Mouse (Mus musculus) CH12.LX (cell line): ENCODE measurements around the gene Taok1. TPM values are rescaled to one million over a fixed set of nuclear protein-coding genes. Genes with fewer than 3 reads are reported as not detected.

Experiments used
- DNase-seq: peaks from one replicate; pipeline ENCODE4 v3.0.0-alpha.2; 2013; ENCODE audit errors: extremely low read depth
- H3K27ac ChIP-seq: 2 replicates; pipeline ENCODE4 v1.5.1; 2012; ENCODE audit warnings: low read depth, mild to moderate bottlenecking, control low read depth, moderate library complexity; ENCODE audit not compliant: insufficient read depth
- H3K27me3 ChIP-seq: replicated peaks from 2 replicates; pipeline ENCODE3; 2012; ENCODE audit warnings: inconsistent platforms
- H3K36me3 ChIP-seq, 2 experiments: replicated peaks in 1 of 2; 2 replicates each; pipeline versions ENCODE3 to v1.6.1; 2012; ENCODE audit warnings: inconsistent platforms in 1 of 2, low read length in 1 of 2, mild to moderate bottlenecking in 1 of 2, mixed read lengths in 1 of 2, moderate library complexity in 1 of 2; ENCODE audit not compliant: control insufficient read depth in 1 of 2, insufficient read depth in 1 of 2
- H3K4me1 ChIP-seq, 2 experiments: 2 replicates each; pipeline ENCODE4 v1.6.1; 2012; ENCODE audit warnings: inconsistent platforms in 1 of 2, moderate library complexity in 1 of 2; ENCODE audit not compliant: insufficient read depth in 2 of 2, control insufficient read depth in 1 of 2
- H3K4me2 ChIP-seq: 2 replicates; pipeline ENCODE4 v1.6.1; 2012; ENCODE audit warnings: low read depth, mild to moderate bottlenecking, control low read depth; ENCODE audit not compliant: poor library complexity, insufficient read depth, severe bottlenecking
- H3K4me3 ChIP-seq, 3 experiments: fragments of 150-350 bp in 1 of 3; sonication (generic) in 1 of 3; replicated peaks in 1 of 3; 2 replicates each; pipeline versions ENCODE3 to v1.5.1; 2011 to 2012; ENCODE audit warnings: low read depth in 2 of 3, low read length in 2 of 3, mild to moderate bottlenecking in 2 of 3, moderate library complexity in 2 of 3, control low read depth in 1 of 3, improper control_type of control experiment in 1 of 3, inconsistent platforms in 1 of 3, mixed read lengths in 1 of 3; ENCODE audit not compliant: poor library complexity in 1 of 3
- H3K79me2 ChIP-seq: replicated peaks from 2 replicates; pipeline ENCODE4 v1.6.1; 2012; ENCODE audit warnings: mild to moderate bottlenecking, moderate library complexity; ENCODE audit not compliant: control insufficient read depth, poor library complexity, insufficient read depth, severe bottlenecking; ENCODE audit errors: extremely low read depth
- H3K9ac ChIP-seq: 2 replicates; pipeline ENCODE4 v1.6.1; 2012; ENCODE audit warnings: low read depth, mild to moderate bottlenecking, control low read depth, moderate library complexity; ENCODE audit not compliant: insufficient read depth
- H3K9me3 ChIP-seq: replicated peaks from 2 replicates; pipeline ENCODE3; 2012; ENCODE audit warnings: low read length, inconsistent platforms, mixed read lengths
- BHLHE40 ChIP-seq: IDR thresholded peaks from 2 replicates; pipeline ENCODE4 v1.6.1; 2011; ENCODE audit warnings: mild to moderate bottlenecking, low read depth, low read length, improper control_type of control experiment
- CHD1 ChIP-seq: IDR thresholded peaks from 2 replicates; pipeline ENCODE4 v1.6.1; 2012; ENCODE audit warnings: low read depth, low read length, improper control_type of control experiment, inconsistent platforms
- CHD2 ChIP-seq: IDR thresholded peaks from 2 replicates; pipeline ENCODE4 v1.6.1; 2011; ENCODE audit warnings: low read length, improper control_type of control experiment
- CTCF ChIP-seq, 2 experiments: IDR thresholded peaks in 1 of 2; conservative IDR thresholded peaks in 1 of 2; 2 replicates each; pipeline ENCODE4 v1.5.1; 2011 to 2012; ENCODE audit warnings: low read depth in 2 of 2, low read length in 2 of 2, improper control_type of control experiment in 1 of 2, inconsistent platforms in 1 of 2, mild to moderate bottlenecking in 1 of 2, moderate library complexity in 1 of 2
- E2F4 ChIP-seq: IDR thresholded peaks from 2 replicates; pipeline ENCODE4 v1.6.1; 2011; ENCODE audit warnings: low read depth, low read length, improper control_type of control experiment; ENCODE audit not compliant: insufficient replicate concordance
- ELF1 ChIP-seq: IDR thresholded peaks from 2 replicates; pipeline ENCODE4 v1.6.1; 2014; ENCODE audit warnings: low read depth, mild to moderate bottlenecking, inconsistent platforms, low read length, improper control_type of control experiment
- EP300 ChIP-seq: IDR thresholded peaks from 2 replicates; pipeline ENCODE4 v1.6.1; 2011; ENCODE audit warnings: low read length, improper control_type of control experiment
- ETS1 ChIP-seq: conservative IDR thresholded peaks from 2 replicates; pipeline ENCODE4 v1.6.1; 2012; ENCODE audit warnings: low read depth, mild to moderate bottlenecking, inconsistent platforms, low read length, improper control_type of control experiment, moderate library complexity
- GABPA ChIP-seq: IDR thresholded peaks from 2 replicates; pipeline ENCODE4 v1.6.1; 2012; ENCODE audit warnings: low read depth, low read length, improper control_type of control experiment, inconsistent platforms; ENCODE audit not compliant: insufficient replicate concordance
- HCFC1 ChIP-seq: IDR thresholded peaks from 2 replicates; pipeline ENCODE4 v1.6.1; 2012; ENCODE audit warnings: low read depth, mild to moderate bottlenecking, inconsistent platforms, low read length, improper control_type of control experiment
- IRF4 ChIP-seq: IDR thresholded peaks from 2 replicates; pipeline ENCODE4 v1.6.1; 2014; ENCODE audit warnings: low read depth, mild to moderate bottlenecking, inconsistent platforms, low read length, improper control_type of control experiment
- JUN ChIP-seq: IDR thresholded peaks from 2 replicates; pipeline ENCODE4 v1.6.1; 2011; ENCODE audit warnings: low read depth, mild to moderate bottlenecking, low read length, improper control_type of control experiment, moderate library complexity; ENCODE audit not compliant: insufficient read depth
- JUND ChIP-seq: conservative IDR thresholded peaks from 2 replicates; pipeline ENCODE4 v1.6.1; 2011; ENCODE audit warnings: low read depth, low read length, improper control_type of control experiment
- KAT2A ChIP-seq: IDR thresholded peaks from 2 replicates; pipeline ENCODE4 v1.6.1; 2012; ENCODE audit warnings: low read length, improper control_type of control experiment, inconsistent platforms; ENCODE audit not compliant: insufficient replicate concordance
- MAFK ChIP-seq: IDR thresholded peaks from 2 replicates; pipeline ENCODE4 v1.6.1; 2011; ENCODE audit warnings: low read length, improper control_type of control experiment; ENCODE audit not compliant: insufficient replicate concordance
- MAX ChIP-seq: IDR thresholded peaks from 2 replicates; pipeline ENCODE4 v1.6.1; 2011; ENCODE audit warnings: low read length, improper control_type of control experiment
- MAZ ChIP-seq: IDR thresholded peaks from 2 replicates; pipeline ENCODE4 v1.6.1; 2012; ENCODE audit warnings: low read depth, mild to moderate bottlenecking, inconsistent platforms, low read length, improper control_type of control experiment, moderate library complexity
- MEF2A ChIP-seq: IDR thresholded peaks from 2 replicates; pipeline ENCODE4 v1.6.1; 2014; ENCODE audit warnings: low read depth, mild to moderate bottlenecking, inconsistent platforms, low read length, improper control_type of control experiment, borderline replicate concordance
- MXI1 ChIP-seq: IDR thresholded peaks from 2 replicates; pipeline ENCODE4 v1.6.1; 2011; ENCODE audit warnings: mild to moderate bottlenecking, low read depth, low read length, improper control_type of control experiment
- MYC ChIP-seq: IDR thresholded peaks from 2 replicates; pipeline ENCODE4 v1.6.1; 2011; ENCODE audit warnings: low read depth, mild to moderate bottlenecking, improper control_type of control experiment, low read length
- NELFE ChIP-seq: IDR thresholded peaks from 2 replicates; pipeline ENCODE4 v1.6.1; 2011; ENCODE audit warnings: low read depth, low read length, improper control_type of control experiment
- NRF1 ChIP-seq: IDR thresholded peaks from 2 replicates; pipeline ENCODE4 v1.6.1; 2014; ENCODE audit warnings: low read depth, mild to moderate bottlenecking, inconsistent platforms, low read length, improper control_type of control experiment, moderate library complexity
- PAX5 ChIP-seq: IDR thresholded peaks from 2 replicates; pipeline ENCODE4 v1.6.1; 2012; ENCODE audit warnings: low read length, inconsistent platforms, mixed read lengths
- POLR2A ChIP-seq: IDR thresholded peaks from 2 replicates; pipeline ENCODE4 v1.6.1; 2011; ENCODE audit warnings: low read depth, mild to moderate bottlenecking, improper control_type of control experiment, low read length
- POLR2AphosphoS2 ChIP-seq: IDR thresholded peaks from 2 replicates; pipeline ENCODE4 v1.6.1; 2011; ENCODE audit warnings: low read depth, low read length, improper control_type of control experiment
- RAD21 ChIP-seq: IDR thresholded peaks from 2 replicates; pipeline ENCODE4 v1.6.1; 2011; ENCODE audit warnings: low read depth, mild to moderate bottlenecking, low read length, improper control_type of control experiment, moderate library complexity
- RCOR1 ChIP-seq: conservative IDR thresholded peaks from 2 replicates; pipeline ENCODE4 v1.6.1; 2012; ENCODE audit warnings: low read depth, mild to moderate bottlenecking, inconsistent platforms, low read length, improper control_type of control experiment
- SIN3A ChIP-seq: IDR thresholded peaks from 2 replicates; pipeline ENCODE4 v1.6.1; 2012; ENCODE audit warnings: low read length, improper control_type of control experiment, inconsistent platforms
- SMC3 ChIP-seq: IDR thresholded peaks from 2 replicates; pipeline ENCODE4 v1.6.1; 2011; ENCODE audit warnings: low read depth, low read length, improper control_type of control experiment
- TBP ChIP-seq: conservative IDR thresholded peaks from 2 replicates; pipeline ENCODE4 v1.6.1; 2011; ENCODE audit warnings: low read depth, low read length, improper control_type of control experiment
- TCF12 ChIP-seq: IDR thresholded peaks from 2 replicates; pipeline ENCODE4 v1.6.1; 2014; ENCODE audit warnings: low read depth, mild to moderate bottlenecking, inconsistent platforms, low read length, improper control_type of control experiment
- UBTF ChIP-seq: IDR thresholded peaks from 2 replicates; pipeline ENCODE4 v1.6.1; 2012; ENCODE audit warnings: low read depth, mild to moderate bottlenecking, inconsistent platforms, low read length, improper control_type of control experiment, moderate library complexity
- USF1 ChIP-seq: IDR thresholded peaks from 2 replicates; pipeline ENCODE4 v1.6.1; 2014; ENCODE audit warnings: low read depth, mild to moderate bottlenecking, inconsistent platforms, low read length, improper control_type of control experiment
- USF2 ChIP-seq: conservative IDR thresholded peaks from 2 replicates; pipeline ENCODE4 v1.6.1; 2011; ENCODE audit warnings: low read depth, low read length, improper control_type of control experiment
- ZC3H11A ChIP-seq: IDR thresholded peaks from 2 replicates; pipeline ENCODE4 v1.6.1; 2012; ENCODE audit warnings: low read depth, mild to moderate bottlenecking, inconsistent platforms, low read length, improper control_type of control experiment
- ZKSCAN1 ChIP-seq: IDR thresholded peaks from 2 replicates; pipeline ENCODE4 v1.6.1; 2012; ENCODE audit warnings: low read depth, inconsistent platforms, low read length, improper control_type of control experiment, borderline replicate concordance
- ZMIZ1 ChIP-seq: IDR thresholded peaks from 2 replicates; pipeline ENCODE4 v1.6.1; 2012; ENCODE audit warnings: low read depth, mild to moderate bottlenecking, inconsistent platforms, low read length, improper control_type of control experiment
- ZNF384 ChIP-seq: IDR thresholded peaks from 2 replicates; pipeline ENCODE4 v1.6.1; 2012; ENCODE audit warnings: low read depth, low read length, improper control_type of control experiment, inconsistent platforms
- dilution Hi-C: fragments of 300-500 bp; cut with MboI; formaldehyde crosslinking; loops from 2 replicates; pipeline ENCODE4 v1.14.3; 2020; ENCODE audit warnings: low sequenced_read_pairs; ENCODE audit not compliant: extremely low pct_unique_long_range_greater_than_20kb, extremely low pct_ligation_motif_present
- in situ Hi-C: fragments of 300-500 bp; cut with MboI; formaldehyde crosslinking; loops from 3 replicates; pipeline ENCODE4 v1.14.3; 2019; ENCODE audit warnings: low sequenced_read_pairs, low pct_ligation_motif_present, low pct_unique_long_range_greater_than_20kb, mixed read lengths
- polyA plus RNA-seq: library from polyadenylated mRNA; unstranded; fragments of >175 nt; gene quantifications from 2 replicates; pipeline ENCODE4 v1.2.1, GENCODE M21; 2012; ENCODE audit warnings: low read depth; ENCODE audit not compliant: insufficient read length
- total RNA-seq, 2 experiments: library from RNA; depleted of rRNA; stranded (reverse); fragments of 300-350 nt in 1 of 2; fragments of >200 nt in 1 of 2; gene quantifications; 2 replicates each; pipeline ENCODE4 v1.2.3; 2012 to 2014

The Taok1 gene
- total and polyA plus RNA-seq, 3 experiments, result 8.9 to 13.7 (median 11.6) TPM

DNA sequence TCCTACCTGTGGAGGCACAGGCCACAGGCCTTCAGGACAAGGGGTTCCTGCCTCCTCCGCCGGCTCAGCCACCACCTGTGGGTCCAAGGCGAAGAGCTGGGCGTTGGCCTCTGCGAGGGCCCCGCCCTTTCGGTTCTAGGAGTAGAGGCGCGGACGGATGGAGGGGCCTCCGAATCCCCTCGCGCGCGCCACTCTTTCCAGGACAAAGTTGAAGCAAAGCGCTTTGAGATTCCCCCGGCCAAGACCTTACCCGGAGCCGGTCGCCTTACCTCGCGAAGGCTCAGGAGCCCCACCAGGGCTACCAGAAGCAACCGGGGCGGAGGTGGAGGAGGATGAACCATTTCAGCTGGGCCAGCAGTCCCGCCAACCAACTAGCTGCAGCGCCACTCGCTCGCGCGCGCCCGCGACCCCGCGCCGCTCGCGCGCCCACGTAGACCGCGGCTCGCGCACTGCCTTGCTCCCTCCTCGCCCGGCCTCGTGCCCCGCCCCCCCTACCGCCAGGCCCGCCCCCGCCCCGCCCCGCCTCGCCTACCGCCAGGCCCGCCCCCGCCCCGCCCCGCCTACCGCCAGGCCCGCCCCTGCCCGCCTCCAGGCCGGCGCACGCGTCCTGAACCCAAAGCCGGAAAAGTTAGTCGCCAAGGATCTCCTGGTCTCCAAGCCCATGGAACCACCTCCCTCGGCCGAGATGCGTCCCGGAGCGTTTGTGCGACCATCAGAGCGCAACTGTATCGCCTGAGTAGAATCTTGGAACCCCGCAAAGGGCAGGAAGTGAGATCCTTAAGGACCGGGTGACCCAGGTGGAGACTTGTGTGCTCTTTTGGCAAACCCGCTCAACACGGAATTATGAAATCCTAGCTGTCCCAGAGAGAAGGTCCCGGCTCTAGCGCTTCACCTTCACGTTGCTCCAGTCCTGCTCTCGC is 94.5 kb downstream of the Taok1 start:
- Histone ChIP-seq H3K4me3 (peak overlapping the region; percentile 64 to 72 (median 67)), H3K9ac (peak overlapping the region; percentile 69), H3K27me3 (no peaks in the 10 kb centered on the region), H3K79me2 (no peaks in the 10 kb centered on the region), H3K36me3 (peaks cover 0 to 38% of the 10 kb centered on the region in 2 experiments), H3K27ac (peak overlapping the region; percentile 1; the same call in 1 of the 2 replicates), H3K4me1 (peaks cover 14 to 47% of the 10 kb centered on the region in 2 experiments), H3K4me2 (peak overlapping the region; percentile 71), H3K9me3 (peaks cover 12% of the 10 kb centered on the region)
- dilution Hi-C loops, result no loop called here
- DNase-seq, result peak; percentile 84
- no peak for TF ChIP-seq ZC3H11A
- TF ChIP-seq NELFE, result peak; percentile 97
- TF ChIP-seq HCFC1, result no peak
- no peak for TF ChIP-seq USF2
- no peak for TF ChIP-seq ZNF384
- peak; percentile 69 for TF ChIP-seq ELF1
- no peak for TF ChIP-seq ZKSCAN1
- TF ChIP-seq BHLHE40, result peak; percentile 56
- TF ChIP-seq JUND, result no peak
- TF ChIP-seq EP300, result no peak
- TF ChIP-seq NRF1, result peak; percentile 83
- no peak for TF ChIP-seq E2F4
- no peak for TF ChIP-seq MAX
- TF ChIP-seq MAZ, result peak; percentile 27; the same call in 1 of the 2 replicates
- TF ChIP-seq RCOR1, result no peak
- TF ChIP-seq JUN, result no peak
- 0 out of 2 replicates have a peak, but pooled peaks have one; percentile 55 for TF ChIP-seq POLR2AphosphoS2
- peak; percentile 77 for TF ChIP-seq SIN3A
- no peak for TF ChIP-seq CHD2
- TF ChIP-seq MAFK, result no peak
- TF ChIP-seq POLR2A, result peak; percentile 94
- no peak for TF ChIP-seq CHD1
- peak; percentile 58; the same call in 1 of the 2 replicates for TF ChIP-seq UBTF
- TF ChIP-seq ZMIZ1, result 0 out of 2 replicates have a peak, but pooled peaks have one; percentile 69
- no peak for TF ChIP-seq ETS1
- no peak for TF ChIP-seq PAX5
- TF ChIP-seq SMC3, result no peak
- TF ChIP-seq MXI1, result peak; percentile 68
- 0 out of 2 replicates have a peak, but pooled peaks have one; percentile 47 for TF ChIP-seq MYC
- TF ChIP-seq IRF4, result no peak
- TF ChIP-seq CTCF (conservative IDR thresholded peaks at IDR 0.05 in 1 of 2, IDR thresholded peaks at IDR 0.05 in 1 of 2; ENCODE audit: low read depth in 2 of 2, low read length in 2 of 2), result no peak
- TF ChIP-seq MEF2A, result no peak
- no peak; the same call in 1 of the 2 replicates for TF ChIP-seq TCF12
- no peak for TF ChIP-seq RAD21
- no peak for TF ChIP-seq USF1
- TF ChIP-seq KAT2A, result 0 out of 2 replicates have a peak, but pooled peaks have one; percentile 46
- TF ChIP-seq TBP, result 0 out of 2 replicates have a peak, but pooled peaks have one; percentile 32
- no peak for TF ChIP-seq GABPA
- in situ Hi-C loops, result loop anchor here (10.0 kb wide), 1 partner anchor 282 kb away; no protein-coding TSS in a partner anchor
